Comparison of ENCODE assay signal across 38 mouse cellular contexts in the genomic region with DNA sequence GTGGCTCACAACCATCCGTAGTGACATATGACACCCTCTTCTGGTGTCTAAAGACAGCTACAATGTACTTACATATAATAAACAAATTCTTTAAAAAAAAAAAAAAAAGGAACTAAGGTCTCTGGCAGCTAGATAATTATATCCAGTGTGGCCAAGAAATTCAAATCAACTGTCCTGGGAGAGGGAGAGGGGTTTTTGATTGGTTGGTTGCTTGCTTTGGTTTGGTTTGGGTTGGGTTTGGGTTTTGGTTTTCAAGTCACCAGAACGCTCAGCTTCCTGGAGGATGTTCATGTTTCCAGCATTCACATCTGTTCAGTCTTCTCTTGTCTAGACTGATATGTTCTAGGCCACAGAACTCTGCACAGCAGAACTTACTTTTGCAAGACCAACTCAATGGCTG. TPM values are rescaled to one million over a fixed set of nuclear protein-coding genes. Genes with fewer than 3 reads are reported as not detected.
"Had no signal": no experiment of that assay in that cellular context is flagged by ENCODE, and none has a peak within 500 bp of the region (broad histone marks: within the 10 kb centered on the region; RNA-seq: fewer than 3 reads in every experiment).

No protein-coding gene starts in this region.

- DNase-seq: gastrocnemius, postnatal 14 days; gastrocnemius, postnatal 36 days; heart, adult 2 months; heart, postnatal 14 days; heart, postnatal 36 days; kidney, adult 11 months; kidney, adult 2 months; kidney, adult 9 months; kidney, postnatal 14 days; kidney, postnatal 36 days; layer of hippocampus, adult 9-11 months; layer of hippocampus, postnatal 36 days; liver had no signal

- H3K27me3 ChIP-seq: heart, embryonic 13.5 days; heart, embryonic 15.5 days; hindbrain, embryonic 13.5 days; hindbrain, embryonic 15.5 days; kidney, embryonic 15.5 days; limb, embryonic 12.5 days had no signal

- H3K4me1 ChIP-seq: heart, embryonic 13.5 days; heart, embryonic 15.5 days; hindbrain, embryonic 13.5 days; hindbrain, embryonic 15.5 days; kidney, embryonic 15.5 days; limb, embryonic 10.5 days; limb, embryonic 12.5 days had no signal

- H3K9me3 ChIP-seq: heart, embryonic 13.5 days; heart, embryonic 15.5 days; hindbrain, embryonic 13.5 days; hindbrain, embryonic 15.5 days; kidney, embryonic 15.5 days; limb, embryonic 10.5 days; limb, embryonic 12.5 days had no signal

- H3K27ac ChIP-seq: heart, adult 2 months; heart, embryonic 13.5 days; heart, embryonic 15.5 days; hindbrain, embryonic 13.5 days; hindbrain, embryonic 15.5 days; hindbrain, postnatal 0 days; kidney, embryonic 15.5 days; kidney, postnatal 0 days; left cerebral cortex, adult 2 months; limb, embryonic 10.5 days; limb, embryonic 12.5 days had no signal

- H3K4me2 ChIP-seq: heart, embryonic 11.5 days; heart, embryonic 13.5 days; heart, embryonic 15.5 days; hindbrain, embryonic 13.5 days; hindbrain, embryonic 15.5 days; kidney, embryonic 15.5 days; limb, embryonic 12.5 days; liver, embryonic 11.5 days had no signal

- H3K4me3 ChIP-seq: heart, adult 2 months; heart, embryonic 13.5 days; heart, embryonic 15.5 days; hindbrain, embryonic 13.5 days; hindbrain, embryonic 15.5 days; kidney, embryonic 15.5 days; left cerebral cortex, adult 2 months; limb, embryonic 10.5 days; limb, embryonic 12.5 days had no signal

- H3K36me3 ChIP-seq: heart, embryonic 13.5 days; heart, embryonic 15.5 days; hindbrain, embryonic 13.5 days; hindbrain, embryonic 15.5 days; kidney, embryonic 15.5 days; limb, embryonic 10.5 days; limb, embryonic 12.5 days had no signal

- H3K9ac ChIP-seq: heart, embryonic 13.5 days; heart, embryonic 15.5 days; hindbrain, embryonic 13.5 days; hindbrain, embryonic 15.5 days; kidney, embryonic 15.5 days; limb, embryonic 12.5 days had no signal

RNA-seq across cellular contexts. Expression of a gene that starts 5.8 kb away (rescaled TPM):
- total RNA-seq: gastrocnemius, adult 8-10 months; gastrocnemius, postnatal 14 days; gastrocnemius, postnatal 36 days; heart, adult 2 months; heart, postnatal 14 days; heart, postnatal 36 days; hematopoietic stem cell, adult 5-6 weeks; hindbrain, postnatal 0 days; layer of hippocampus, adult 18-20 months; layer of hippocampus, adult 8-10 months; layer of hippocampus, postnatal 14 days; layer of hippocampus, postnatal 36 days; left cerebral cortex, adult 2 months; left cerebral cortex, postnatal 14 days; left cerebral cortex, postnatal 36 days had no signal
- polyA plus RNA-seq: gonadal fat pad, adult 2 months; heart, adult 2 months; heart, embryonic 11.5 days; heart, embryonic 13.5 days; heart, embryonic 15.5 days; heart, postnatal 0 days; hindbrain, embryonic 11.5 days; hindbrain, embryonic 13.5 days; intestine, embryonic 14.5 days; intestine, embryonic 16.5 days; kidney, embryonic 15.5 days; kidney, postnatal 0 days; limb, embryonic 10.5 days; limb, embryonic 12.5 days; limb, embryonic 14.5 days; liver, embryonic 11.5 days had no signal

RNA-seq across cellular contexts. Expression of a gene that starts 50.6 kb away (rescaled TPM):
- total RNA-seq: hematopoietic stem cell, adult 5-6 weeks had no signal
